Mouse (Mus musculus) lung, embryonic 14.5 days (tissue): ENCODE data around the gene Clhc1. TPM values are rescaled to one million over a fixed set of nuclear protein-coding genes. Genes with fewer than 3 reads are reported as not detected.

Experiments used
- ATAC-seq: fragments of 200-750 bp; cut with Nextera tagmentation; 2 replicates; pipeline ENCODE4 v1.8.0; 2017; ENCODE audit warnings: mild to moderate bottlenecking, moderate TSS enrichment, moderate library complexity; ENCODE audit not compliant: insufficient read depth
- DNase-seq: peaks from one replicate; pipeline ENCODE4 v3.0.0-alpha.2; 2015
- H3K27ac ChIP-seq: fragments of 300-500 bp; sonication (generic); 2 replicates; pipeline ENCODE4 v1.5.1; 2014; ENCODE audit warnings: low read depth, mild to moderate bottlenecking, moderate library complexity
- H3K27me3 ChIP-seq: fragments of 300-500 bp; sonication (generic); 2 replicates; pipeline ENCODE4 v1.6.1; 2014; ENCODE audit warnings: low read length, control low read depth; ENCODE audit not compliant: insufficient read depth
- H3K36me3 ChIP-seq: fragments of 300-500 bp; sonication (generic); 2 replicates; pipeline ENCODE4 v1.6.1; 2014; ENCODE audit warnings: control low read depth; ENCODE audit not compliant: insufficient read depth
- H3K4me1 ChIP-seq: fragments of 300-500 bp; sonication (generic); 2 replicates; pipeline ENCODE4 v1.6.1; 2014; ENCODE audit warnings: antibody characterized with exemption, control low read depth; ENCODE audit not compliant: insufficient read depth
- H3K4me2 ChIP-seq: fragments of 300-500 bp; sonication (generic); 2 replicates; pipeline ENCODE4 v1.6.1; 2014; ENCODE audit warnings: mild to moderate bottlenecking
- H3K4me3 ChIP-seq: fragments of 300-500 bp; sonication (generic); 2 replicates; pipeline ENCODE4 v1.5.1; 2014; ENCODE audit warnings: low read depth, low read length
- H3K9ac ChIP-seq: fragments of 300-500 bp; sonication (generic); 2 replicates; pipeline ENCODE4 v1.6.1; 2014
- H3K9me3 ChIP-seq: fragments of 300-500 bp; sonication (generic); 2 replicates; pipeline ENCODE4 v1.6.1; 2016; ENCODE audit warnings: low read depth, low read length, control low read depth
- CTCF ChIP-seq: IDR thresholded peaks from 2 replicates; pipeline ENCODE4 v1.5.1; 2016; ENCODE audit warnings: antibody characterized with exemption, low read depth
- WGBS: fragments of 180-500 bp; shearing (Covaris S2); extraction: QIAGEN DNeasy Blood & Tissue Kit; methylation state at CpG from one replicate; pipeline ENCODE4 v1.1.7; 2014; 5-methylcytosine and 5-hydroxymethylcytosine counted together
- polyA plus RNA-seq: library from polyadenylated mRNA; unstranded; fragments of >200 nt; fragmentation: Nextera tagmentation; extraction: Ambion mirVana; gene quantifications from 2 replicates; pipeline ENCODE4 v1.2.1, GENCODE M21; 2014

Gene Clhc1
- polyA plus RNA-seq, 1 experiment from 2014 or later = 0.18 TPM

DNA sequence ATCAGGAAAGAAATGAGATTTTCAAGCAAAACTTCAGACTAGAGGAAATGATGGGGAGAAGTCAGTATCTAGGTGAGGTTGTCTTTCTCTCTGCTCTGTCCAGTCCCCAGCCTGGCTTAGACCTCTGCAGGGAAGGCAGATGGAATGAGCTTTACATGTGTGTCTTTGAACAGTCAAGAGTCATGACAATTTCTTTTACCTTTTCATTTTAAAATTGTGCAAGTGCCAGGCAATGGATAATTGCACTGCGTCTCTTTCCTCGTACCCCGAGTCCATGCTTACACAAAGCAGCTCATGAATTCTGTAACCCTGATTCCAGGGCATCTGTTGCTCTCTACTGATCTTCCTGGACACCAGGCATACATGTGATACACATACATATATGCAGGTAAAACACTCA, 80.0 kb downstream of the Clhc1 start:
- no peak overlapping the region for H3K9ac ChIP-seq
- H3K27me3 ChIP-seq = no peaks in the 10 kb centered on the region
- no peaks in the 10 kb centered on the region for H3K4me1 ChIP-seq
- TF ChIP-seq CTCF = no peak
- ATAC-seq (no peak), DNase-seq (no peak)
- no peak overlapping the region for H3K4me2 ChIP-seq
- H3K9me3 ChIP-seq = no peaks in the 10 kb centered on the region
- WGBS = 94% methylated on average over 3 of the region's 3 CpGs
- H3K27ac ChIP-seq = no peak overlapping the region
- no peaks in the 10 kb centered on the region for H3K36me3 ChIP-seq
- no peak overlapping the region for H3K4me3 ChIP-seq

Other genes with a start within 250 kb of the Clhc1 start
- 33.7 and 35.4 TPM in 2 replicates for gene Ccdc88a, start 174.3 kb upstream of the Clhc1 start, polyA plus RNA-seq
- gene Prorsd1, start 32.9 kb upstream of the Clhc1 start, polyA plus RNA-seq = 31.9 and 36.5 TPM in 2 replicates
- gene Mtif2, start 21.5 kb upstream of the Clhc1 start, polyA plus RNA-seq = 39.2 and 41.2 TPM in 2 replicates
- 1,351 and 1,399 TPM in 2 replicates for gene Rps27a, start 159 bp downstream of the Clhc1 start, polyA plus RNA-seq
- 54.2 and 54.4 TPM in 2 replicates for gene Rtn4, start 145.0 kb downstream of the Clhc1 start, polyA plus RNA-seq